Mouse (Mus musculus) C2C12 (cell line): ENCODE measurements around the gene Ccrl2. TPM values are rescaled to one million over a fixed set of nuclear protein-coding genes. Genes with fewer than 3 reads are reported as not detected.
A peak's percentile ranks its signal among the peaks of the same experiment; 100 is the strongest.

Source experiments
- H3K27me3 ChIP-seq: one replicate; pipeline ENCODE4 v1.6.1; 2011; ENCODE audit not compliant: control insufficient read depth, insufficient read depth, insufficient read length
- H3K36me3 ChIP-seq: one replicate; pipeline ENCODE4 v1.6.1; 2011; ENCODE audit not compliant: control insufficient read depth, insufficient read depth
- H3K4me3 ChIP-seq: one replicate; pipeline ENCODE4 v1.5.1; 2011; ENCODE audit warnings: mild to moderate bottlenecking, control low read depth; ENCODE audit not compliant: poor library complexity, insufficient read depth, severe bottlenecking
- H3K79me2 ChIP-seq: one replicate; pipeline ENCODE4 v1.6.1; 2011; ENCODE audit not compliant: control insufficient read depth, insufficient read depth
- H3K79me3 ChIP-seq: one replicate; pipeline ENCODE4 v1.6.1; 2011; ENCODE audit warnings: low read depth, control low read depth
- H3ac ChIP-seq: one replicate; pipeline ENCODE3; 2011; ENCODE audit warnings: low read depth; ENCODE audit not compliant: control insufficient read depth, insufficient read length
- CEBPB ChIP-seq: IDR thresholded peaks from one replicate; pipeline ENCODE4 v1.6.1; 2011; ENCODE audit warnings: low read depth, mild to moderate bottlenecking, control low read depth, moderate library complexity
- CTCF ChIP-seq: IDR thresholded peaks from one replicate; pipeline ENCODE4 v1.5.1; 2011; ENCODE audit not compliant: control insufficient read depth, insufficient read depth, insufficient read length
- FOSL1 ChIP-seq: IDR thresholded peaks from one replicate; pipeline ENCODE4 v1.8.0; 2011; ENCODE audit warnings: mild to moderate bottlenecking, low read length; ENCODE audit not compliant: poor library complexity, insufficient read depth, severe bottlenecking
- MAX ChIP-seq: IDR thresholded peaks from one replicate; pipeline ENCODE4 v1.6.1; 2011; ENCODE audit warnings: mild to moderate bottlenecking, control low read depth
- MYOD1 ChIP-seq: IDR thresholded peaks from one replicate; pipeline ENCODE4 v1.6.1; 2011; ENCODE audit warnings: low read depth; ENCODE audit not compliant: control insufficient read depth, insufficient read length
- MYOG ChIP-seq: IDR thresholded peaks from one replicate; pipeline ENCODE4 v1.6.1; 2011; ENCODE audit not compliant: control insufficient read depth, insufficient read length; ENCODE audit errors: extremely low read depth
- USF1 ChIP-seq: IDR thresholded peaks from one replicate; pipeline ENCODE4 v1.6.1; 2011; ENCODE audit warnings: low read depth, mild to moderate bottlenecking, control low read depth, moderate library complexity
- polyA plus RNA-seq: library from polyadenylated mRNA; unstranded; fragments of >200 nt; fragmentation: generic; extraction: Trizol; gene quantifications from one replicate; pipeline ENCODE4 v1.2.1, GENCODE M21; 2012; ENCODE audit warnings: missing spikeins

Gene Ccrl2
- polyA plus RNA-seq, 1 experiment, result not detected

DNA sequence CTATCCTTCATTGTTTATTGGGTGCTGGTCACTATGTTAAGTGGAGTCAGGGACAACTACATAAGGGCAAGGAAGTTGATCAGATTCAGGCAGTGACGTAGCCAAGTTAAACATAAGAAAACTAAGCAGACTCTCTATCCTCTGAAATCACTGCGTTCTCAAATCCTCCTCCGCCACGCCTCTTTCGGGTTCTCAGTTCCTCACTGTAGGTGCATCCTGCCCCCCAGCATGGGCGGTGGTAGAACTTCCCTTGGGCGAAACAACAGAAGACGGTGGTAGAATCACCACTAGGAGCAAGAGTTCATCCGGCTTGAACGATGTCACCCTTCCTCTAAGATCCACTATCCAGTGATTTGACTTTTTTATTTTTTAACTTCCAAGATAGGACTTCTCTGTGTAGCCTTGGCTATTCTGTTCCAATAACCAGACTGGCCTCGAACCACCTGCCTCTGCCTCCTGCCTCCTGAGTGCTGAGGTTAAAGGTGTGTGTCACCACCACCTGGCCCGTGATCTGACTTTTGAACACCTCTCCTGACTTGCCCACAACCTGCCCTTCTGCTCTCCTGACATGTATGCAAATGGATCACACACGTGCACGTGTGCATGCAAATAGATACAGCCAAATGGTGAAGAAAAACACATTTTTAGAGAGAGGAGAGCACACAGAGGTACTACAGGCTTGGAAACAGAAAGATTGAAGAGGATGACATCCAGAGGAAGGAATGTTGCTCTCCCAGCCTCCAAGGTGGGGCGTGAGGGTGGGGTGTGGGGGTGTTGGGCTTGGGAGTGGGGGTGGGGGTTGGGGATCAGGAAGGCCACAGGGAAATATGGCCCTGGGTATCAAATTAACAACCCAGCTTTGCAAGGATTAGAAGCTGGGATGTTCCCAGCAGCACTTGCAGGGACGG lies 39.4 kb upstream of the Ccrl2 start:
- no peaks in the 10 kb centered on the region for H3K79me3 ChIP-seq
- H3K27me3 ChIP-seq, result no peaks in the 10 kb centered on the region
- H3ac ChIP-seq, result no peak overlapping the region
- no peaks in the 10 kb centered on the region for H3K79me2 ChIP-seq
- H3K4me3 ChIP-seq, result no peak overlapping the region
- no peaks in the 10 kb centered on the region for H3K36me3 ChIP-seq
- no peak for TF ChIP-seq CTCF
- TF ChIP-seq MAX, result no peak
- TF ChIP-seq FOSL1, result no peak
- no peak for TF ChIP-seq MYOG
- TF ChIP-seq MYOD1, result no peak
- no peak for TF ChIP-seq USF1
- no peak for TF ChIP-seq CEBPB

DNA sequence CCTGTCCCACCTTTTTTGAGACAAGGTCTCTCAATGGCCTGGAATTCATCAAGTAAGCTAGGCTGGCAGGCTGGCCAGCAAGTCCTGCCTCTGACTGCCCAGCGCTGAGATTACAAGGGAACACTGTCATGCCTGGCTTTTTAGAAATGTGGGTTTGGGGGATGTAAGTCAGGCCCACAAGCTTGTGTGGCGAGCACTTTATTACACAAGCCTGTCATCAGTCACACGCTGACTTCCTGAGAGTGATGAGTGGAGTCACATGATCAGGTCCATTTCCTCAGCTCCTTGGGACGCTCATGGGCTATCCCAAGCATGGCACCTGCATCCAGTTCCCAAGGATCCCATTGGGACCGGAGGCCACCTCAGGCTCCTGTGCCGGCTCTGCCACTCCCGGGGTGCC lies 38.4 kb upstream of the Ccrl2 start:
- H3K79me3 ChIP-seq, result no peaks in the 10 kb centered on the region
- no peaks in the 10 kb centered on the region for H3K27me3 ChIP-seq
- H3ac ChIP-seq, result no peak overlapping the region
- no peaks in the 10 kb centered on the region for H3K79me2 ChIP-seq
- TF ChIP-seq USF1, result no peak
- no peak for TF ChIP-seq FOSL1
- TF ChIP-seq MAX, result no peak
- no peak for TF ChIP-seq MYOG
- no peaks in the 10 kb centered on the region for H3K36me3 ChIP-seq
- H3K4me3 ChIP-seq, result no peak overlapping the region

DNA sequence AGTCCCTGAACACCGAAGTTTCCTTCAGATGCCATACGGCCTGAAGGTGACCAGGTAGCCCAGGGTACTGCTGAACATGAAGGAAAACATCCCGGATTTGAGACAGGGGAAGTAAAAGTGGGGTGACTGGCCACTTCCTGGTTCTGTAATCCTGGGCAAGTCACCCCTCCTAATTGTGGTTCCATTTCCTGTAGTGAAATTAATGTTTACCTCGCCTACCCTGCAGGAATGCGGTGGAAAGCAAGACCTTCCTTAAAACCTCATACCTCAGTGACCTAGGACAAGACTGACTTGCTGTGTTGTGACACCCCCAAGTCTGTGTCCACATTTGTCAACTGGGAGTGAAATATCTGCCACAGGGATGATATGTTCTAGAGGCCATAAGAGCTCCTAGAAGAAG lies 37.3 kb upstream of the Ccrl2 start:
- no peaks in the 10 kb centered on the region for H3K36me3 ChIP-seq
- H3K27me3 ChIP-seq, result no peaks in the 10 kb centered on the region
- no peaks in the 10 kb centered on the region for H3K79me3 ChIP-seq
- TF ChIP-seq MYOG, result no peak
- TF ChIP-seq FOSL1, result no peak
- TF ChIP-seq MAX, result no peak
- TF ChIP-seq USF1, result no peak
- TF ChIP-seq MYOD1, result no peak
- no peak for TF ChIP-seq CTCF
- no peak for TF ChIP-seq CEBPB
- no peaks in the 10 kb centered on the region for H3K79me2 ChIP-seq
- no peak overlapping the region for H3ac ChIP-seq
- H3K4me3 ChIP-seq, result no peak overlapping the region

DNA sequence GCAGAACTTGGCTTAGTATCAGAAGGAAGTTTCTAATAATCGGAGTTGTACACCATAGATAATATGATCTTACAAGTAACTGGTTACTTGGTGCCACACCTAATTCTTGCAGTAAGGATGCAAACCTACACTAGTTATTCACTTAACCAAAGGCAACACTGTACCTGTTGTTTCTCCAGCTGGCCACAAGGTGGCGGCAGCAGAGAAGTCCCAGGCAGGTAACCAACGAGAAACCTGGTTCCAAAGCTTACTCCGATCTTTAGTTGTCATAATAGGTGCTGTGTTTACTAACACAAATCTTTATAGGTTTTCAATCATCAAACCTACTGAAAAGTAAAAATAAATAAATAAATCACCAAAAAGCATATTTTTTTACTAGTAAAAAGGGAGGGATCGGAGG lies 35.8 kb upstream of the Ccrl2 start:
- no peaks in the 10 kb centered on the region for H3K79me3 ChIP-seq
- H3K4me3 ChIP-seq, result no peak overlapping the region
- H3K79me2 ChIP-seq, result no peaks in the 10 kb centered on the region
- no peak overlapping the region for H3ac ChIP-seq
- no peaks in the 10 kb centered on the region for H3K36me3 ChIP-seq
- TF ChIP-seq CTCF (peak; percentile 64), FOSL1 (no peak)
- no peaks in the 10 kb centered on the region for H3K27me3 ChIP-seq

DNA sequence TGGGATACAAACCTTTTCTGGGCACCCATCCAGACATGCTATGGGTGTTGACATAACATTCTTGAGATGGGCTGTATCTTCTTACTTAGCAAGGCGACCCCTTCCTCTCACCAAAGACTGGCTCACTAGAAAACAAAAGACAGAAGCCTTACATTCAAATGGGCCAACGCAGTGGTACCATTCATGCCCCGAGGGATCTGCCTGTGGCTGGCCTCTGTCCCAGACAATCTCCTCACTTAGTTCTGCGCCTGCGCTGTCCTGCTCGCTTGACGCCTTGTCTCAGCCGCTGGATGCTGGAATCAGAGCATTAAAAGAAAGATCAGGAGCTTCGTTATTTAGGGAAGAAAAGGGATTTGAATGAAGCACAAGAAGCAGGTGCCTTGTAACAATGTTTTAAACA lies 35.3 kb upstream of the Ccrl2 start:
- Histone ChIP-seq H3K79me3 (no peaks in the 10 kb centered on the region), H3K27me3 (no peaks in the 10 kb centered on the region), H3K79me2 (no peaks in the 10 kb centered on the region), H3K36me3 (no peaks in the 10 kb centered on the region), H3K4me3 (no peak overlapping the region), H3ac (no peak overlapping the region)
- TF ChIP-seq FOSL1 (no peak), CTCF (no peak), MAX (no peak), MYOG (no peak), CEBPB (no peak), USF1 (no peak), MYOD1 (no peak)

DNA sequence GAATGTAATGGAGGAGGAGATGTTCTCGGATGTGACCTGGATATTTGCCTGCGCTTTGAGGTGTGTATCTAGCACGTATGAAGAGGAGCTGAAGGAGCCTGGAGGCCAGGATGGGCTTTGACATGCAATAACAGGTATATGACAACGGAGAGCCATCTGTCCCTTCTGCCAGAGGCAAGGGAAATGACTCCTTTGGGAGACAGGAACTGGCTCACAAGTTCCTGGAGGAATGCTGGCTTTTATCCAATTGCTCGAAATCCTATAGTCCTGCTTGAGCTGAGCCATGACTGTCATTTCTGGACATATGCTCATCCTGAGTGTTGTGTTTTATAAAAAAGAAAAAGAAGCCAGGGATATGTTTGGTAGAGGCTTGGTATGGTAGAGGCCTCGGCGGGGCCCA lies 31.6 kb upstream of the Ccrl2 start:
- no peaks in the 10 kb centered on the region for H3K79me3 ChIP-seq
- TF ChIP-seq FOSL1, result no peak
- TF ChIP-seq USF1, result no peak
- TF ChIP-seq CEBPB, result no peak
- no peak for TF ChIP-seq CTCF
- no peaks in the 10 kb centered on the region for H3K27me3 ChIP-seq
- H3ac ChIP-seq, result no peak overlapping the region
- H3K4me3 ChIP-seq, result no peak overlapping the region
- H3K79me2 ChIP-seq, result no peaks in the 10 kb centered on the region
- no peaks in the 10 kb centered on the region for H3K36me3 ChIP-seq
